Mouse (Mus musculus) forebrain, embryonic 13.5 days (tissue): ENCODE measurements around the gene Cxcr4. TPM values are rescaled to one million over a fixed set of nuclear protein-coding genes. Genes with fewer than 3 reads are reported as not detected.

Experiments
- polyA plus RNA-seq: library from polyadenylated mRNA; unstranded; fragments of >200 nt; fragmentation: Nextera tagmentation; extraction: Ambion mirVana; gene quantifications from 2 replicates; pipeline ENCODE4 v1.2.1, GENCODE M21; 2015

Cxcr4 gene
- polyA plus RNA-seq, 1 experiment from 2014 or later, result 5.8 TPM

Other genes with a start within 250 kb of the Cxcr4 start
- 172 and 197 TPM in 2 replicates for gene Mcm6, start 232.6 kb downstream of the Cxcr4 start, polyA plus RNA-seq
- 146 and 156 TPM in 2 replicates for gene Dars, start 174.9 kb downstream of the Cxcr4 start, polyA plus RNA-seq